Mouse (Mus musculus) hindbrain, embryonic 13.5 days (tissue): ENCODE measurements around the gene Sept12. TPM values are rescaled to one million over a fixed set of nuclear protein-coding genes. Genes with fewer than 3 reads are reported as not detected.

Experiments
- ATAC-seq: fragments of 200-750 bp; cut with Nextera tagmentation; 2 replicates; pipeline ENCODE4 v1.8.0; 2017; ENCODE audit warnings: moderate TSS enrichment; ENCODE audit not compliant: low FRiP score
- H3K27ac ChIP-seq: fragments of 300-500 bp; sonication (generic); 2 replicates; pipeline ENCODE4 v1.5.1; 2015; ENCODE audit warnings: inconsistent platforms, mild to moderate bottlenecking, moderate library complexity
- H3K27me3 ChIP-seq: fragments of 300-500 bp; sonication (generic); 2 replicates; pipeline ENCODE4 v1.6.1; 2015; ENCODE audit warnings: mild to moderate bottlenecking, inconsistent platforms
- H3K36me3 ChIP-seq: fragments of 300-500 bp; sonication (generic); 2 replicates; pipeline ENCODE4 v1.6.1; 2015; ENCODE audit warnings: mild to moderate bottlenecking, inconsistent platforms
- H3K4me1 ChIP-seq: fragments of 300-500 bp; sonication (generic); replicated peaks from 2 replicates; pipeline ENCODE4 v1.6.1; 2015; ENCODE audit warnings: inconsistent platforms
- H3K4me2 ChIP-seq: fragments of 300-500 bp; sonication (generic); 2 replicates; pipeline ENCODE4 v1.6.1; 2015; ENCODE audit warnings: inconsistent platforms, mild to moderate bottlenecking, moderate library complexity
- H3K4me3 ChIP-seq: fragments of 300-500 bp; sonication (generic); 2 replicates; pipeline ENCODE4 v1.5.1; 2015; ENCODE audit warnings: mild to moderate bottlenecking, inconsistent platforms
- H3K9ac ChIP-seq: fragments of 300-500 bp; sonication (generic); 2 replicates; pipeline ENCODE4 v1.6.1; 2015; ENCODE audit warnings: mild to moderate bottlenecking, inconsistent platforms
- H3K9me3 ChIP-seq: fragments of 300-500 bp; sonication (generic); 2 replicates; pipeline ENCODE4 v1.6.1; 2016; ENCODE audit warnings: inconsistent platforms
- WGBS: fragments of 180-500 bp; shearing (Covaris S2); methylation state at CpG from one replicate; pipeline ENCODE4 v1.1.7; 2015; 5-methylcytosine and 5-hydroxymethylcytosine counted together
- polyA plus RNA-seq: library from polyadenylated mRNA; unstranded; fragments of >200 nt; fragmentation: Nextera tagmentation; extraction: Ambion mirVana; gene quantifications from 2 replicates; pipeline ENCODE4 v1.2.1, GENCODE M21; 2015

The Sept12 gene
- polyA plus RNA-seq, 1 experiment from 2014 or later = not detected

DNA sequence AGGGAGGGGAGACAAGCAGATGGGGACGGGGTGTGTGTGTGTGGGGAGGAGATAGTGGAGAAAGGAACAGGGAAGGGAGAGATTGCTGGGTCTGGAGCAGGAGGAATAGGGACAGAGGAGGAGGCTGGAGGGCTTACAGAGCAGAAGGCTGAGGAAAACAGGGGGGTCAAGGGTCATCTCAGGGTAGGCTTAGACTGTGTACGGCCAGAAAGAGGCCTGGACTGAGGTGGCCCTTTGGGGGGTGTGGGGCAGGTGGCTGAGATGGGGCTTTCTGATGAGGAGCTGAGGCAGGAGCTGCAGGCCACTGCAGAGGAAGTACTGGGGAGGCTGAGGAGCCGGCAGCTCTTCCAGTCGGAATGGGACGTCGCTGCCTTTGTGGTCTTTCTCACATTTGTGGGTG, 9.8 kb upstream of the Sept12 start:
- H3K9ac ChIP-seq = no peak overlapping the region
- WGBS = 44% methylated on average over 6 of the region's 6 CpGs
- no peaks in the 10 kb centered on the region for H3K27me3 ChIP-seq
- ATAC-seq = no peak
- no peak overlapping the region for H3K4me2 ChIP-seq
- peaks cover 23% of the 10 kb centered on the region for H3K4me1 ChIP-seq
- H3K9me3 ChIP-seq = no peaks in the 10 kb centered on the region
- H3K36me3 ChIP-seq = peaks cover 24% of the 10 kb centered on the region
- H3K27ac ChIP-seq = no peak overlapping the region
- H3K4me3 ChIP-seq = no peak overlapping the region

- no peak within 1 kb of the TSS for H3K4me3 ChIP-seq
- no peak for ATAC-seq
- no peaks in the 10 kb centered on the region for H3K9me3 ChIP-seq
- H3K27ac ChIP-seq = no peak within 1 kb of the TSS
- H3K27me3 ChIP-seq = no peaks in the 10 kb centered on the region
- peaks cover 19% of the 10 kb centered on the region for H3K4me1 ChIP-seq
- H3K4me2 ChIP-seq = no peak within 1 kb of the TSS
- WGBS = 50% methylated on average over 5 of the region's 5 CpGs
- no peak within 1 kb of the TSS for H3K9ac ChIP-seq
- H3K36me3 ChIP-seq = peaks cover 24% of the 10 kb centered on the region
Observed at GRCm38 (mm10) chr16:5007067-5007466, 9.4 kb upstream of the Sept12 start, which contains the start of gene Smim22. Gene Smim22, plus strand, starts transcription at chr16:5007288.

DNA sequence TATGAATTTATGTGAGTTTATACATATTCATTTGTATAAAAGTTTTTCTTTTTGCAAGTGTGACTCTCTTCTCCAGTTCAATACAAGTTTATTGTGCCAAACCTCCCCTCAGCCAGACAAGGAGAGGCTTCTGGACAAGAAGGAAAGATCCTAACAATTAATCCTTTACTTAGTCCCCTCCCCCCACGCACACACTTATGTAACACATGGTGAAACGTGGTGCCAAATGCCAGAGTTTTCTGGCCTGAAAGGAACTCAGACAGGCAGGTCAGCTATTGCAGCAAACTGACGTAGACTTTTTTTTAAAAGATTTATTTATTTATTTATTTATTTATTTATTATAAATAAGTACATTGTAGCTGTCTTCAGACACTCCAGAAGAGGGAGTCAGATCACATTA, 3.0 kb upstream of the Sept12 start:
- WGBS = 76% methylated on average over 3 of the region's 3 CpGs
- ATAC-seq = no peak
- Histone ChIP-seq H3K27me3 (no peaks in the 10 kb centered on the region), H3K4me2 (no peak overlapping the region), H3K4me1 (no peaks in the 10 kb centered on the region), H3K9ac (no peak overlapping the region), H3K9me3 (no peaks in the 10 kb centered on the region), H3K4me3 (no peak overlapping the region), H3K36me3 (no peaks in the 10 kb centered on the region), H3K27ac (no peak overlapping the region)

DNA sequence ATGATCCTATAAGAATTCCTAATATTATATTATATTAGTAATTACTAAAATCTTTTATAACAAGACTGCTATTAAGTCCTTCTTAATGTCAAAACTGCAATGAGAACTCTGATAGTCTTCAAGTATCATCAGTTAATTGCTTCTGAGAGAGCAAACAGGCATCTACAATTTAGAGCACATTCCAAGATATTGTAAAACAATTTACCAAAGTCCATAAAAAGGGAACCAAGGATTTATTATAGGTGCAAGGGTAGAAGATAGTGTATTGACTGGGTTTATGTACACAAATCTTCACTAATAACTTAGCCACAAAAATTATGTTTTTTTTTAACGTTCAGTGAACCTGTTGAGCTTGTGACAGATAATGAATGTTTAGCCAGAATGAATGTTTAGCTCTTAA, 1.3 kb upstream of the Sept12 start:
- H3K9me3 ChIP-seq = no peaks in the 10 kb centered on the region
- H3K9ac ChIP-seq = no peak overlapping the region
- H3K4me3 ChIP-seq = no peak overlapping the region
- ATAC-seq = no peak
- no peak overlapping the region for H3K27ac ChIP-seq
- WGBS = 85% methylated on average over 1 of the region's 1 CpGs
- H3K4me2 ChIP-seq = no peak overlapping the region
- H3K4me1 ChIP-seq = no peaks in the 10 kb centered on the region
- no peaks in the 10 kb centered on the region for H3K27me3 ChIP-seq
- no peaks in the 10 kb centered on the region for H3K36me3 ChIP-seq

- Histone ChIP-seq H3K9me3 (no peaks in the 10 kb centered on the region), H3K27me3 (no peaks in the 10 kb centered on the region), H3K36me3 (no peaks in the 10 kb centered on the region), H3K9ac (no peak overlapping the region), H3K4me1 (no peaks in the 10 kb centered on the region), H3K4me3 (no peak overlapping the region), H3K27ac (no peak overlapping the region), H3K4me2 (no peak overlapping the region)
- WGBS = 88% methylated on average over 4 of the region's 4 CpGs
- no peak for ATAC-seq
Observed at GRCm38 (mm10) chr16:4993276-4993675, 4.4 kb downstream of the Sept12 start.

- Histone ChIP-seq H3K4me2 (no peak overlapping the region), H3K9me3 (no peaks in the 10 kb centered on the region), H3K4me3 (no peak overlapping the region), H3K4me1 (no peaks in the 10 kb centered on the region), H3K27me3 (no peaks in the 10 kb centered on the region), H3K36me3 (no peaks in the 10 kb centered on the region), H3K9ac (no peak overlapping the region), H3K27ac (no peak overlapping the region)
- ATAC-seq = no peak
- whole genome bisulfite sequencing = 94% methylated on average over 12 of the region's 12 CpGs
Observed at GRCm38 (mm10) chr16:4984717-4985116, 12.9 kb downstream of the Sept12 start.

- H3K4me2 ChIP-seq = no peak overlapping the region
- no peaks in the 10 kb centered on the region for H3K36me3 ChIP-seq
- H3K9ac ChIP-seq = no peak overlapping the region
- H3K9me3 ChIP-seq = no peaks in the 10 kb centered on the region
- no peaks in the 10 kb centered on the region for H3K4me1 ChIP-seq
- ATAC-seq = no peak
- no peaks in the 10 kb centered on the region for H3K27me3 ChIP-seq
- WGBS = 72% methylated on average over 4 of the region's 4 CpGs
- H3K27ac ChIP-seq = no peak overlapping the region
- no peak overlapping the region for H3K4me3 ChIP-seq
Observed at GRCm38 (mm10) chr16:4979755-4980380, 17.8 kb downstream of the Sept12 start.

- no peak overlapping the region for H3K4me3 ChIP-seq
- no peaks in the 10 kb centered on the region for H3K27me3 ChIP-seq
- no peak overlapping the region for H3K9ac ChIP-seq
- H3K27ac ChIP-seq = no peak overlapping the region
- no peaks in the 10 kb centered on the region for H3K36me3 ChIP-seq
- WGBS = 68% methylated on average over 5 of the region's 5 CpGs
- no peaks in the 10 kb centered on the region for H3K4me1 ChIP-seq
- no peak overlapping the region for H3K4me2 ChIP-seq
- no peaks in the 10 kb centered on the region for H3K9me3 ChIP-seq
- ATAC-seq = no peak
Observed at GRCm38 (mm10) chr16:4978275-4979051, 19.2 kb downstream of the Sept12 start.

DNA sequence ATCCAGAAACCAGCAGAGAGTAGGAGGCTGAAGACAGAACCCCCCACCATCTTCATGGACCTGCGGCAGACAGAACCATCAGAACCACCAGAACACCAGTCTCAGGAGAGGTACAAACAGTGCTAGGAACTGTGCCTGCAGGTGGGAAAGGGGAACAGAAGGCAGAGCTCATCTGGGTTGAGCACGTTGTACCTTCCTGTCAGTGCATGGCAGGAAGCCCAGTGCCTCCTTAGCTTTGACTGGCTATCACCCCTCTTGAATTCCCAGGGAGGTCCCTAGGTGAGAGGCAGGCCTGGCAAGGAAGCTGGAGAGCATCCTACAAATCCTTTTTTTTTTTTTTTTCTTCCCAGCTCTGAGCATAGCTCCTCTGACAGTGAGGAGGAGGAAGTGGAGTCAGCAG, 21.5 kb downstream of the Sept12 start:
- no peaks in the 10 kb centered on the region for H3K9me3 ChIP-seq
- H3K27me3 ChIP-seq = no peaks in the 10 kb centered on the region
- H3K9ac ChIP-seq = no peak overlapping the region
- no peak overlapping the region for H3K4me2 ChIP-seq
- no peak overlapping the region for H3K4me3 ChIP-seq
- peaks cover 10% of the 10 kb centered on the region for H3K36me3 ChIP-seq
- no peak for ATAC-seq
- H3K4me1 ChIP-seq = no peaks in the 10 kb centered on the region
- whole genome bisulfite sequencing = 82% methylated on average over 2 of the region's 2 CpGs
- H3K27ac ChIP-seq = no peak overlapping the region

GRCm38 (mm10) chr16:4974521-4974920, 23.1 kb downstream of the Sept12 start:
- Histone ChIP-seq H3K9me3 (no peaks in the 10 kb centered on the region), H3K4me3 (no peak overlapping the region), H3K4me2 (no peak overlapping the region), H3K36me3 (peaks cover 13% of the 10 kb centered on the region), H3K27ac (no peak overlapping the region), H3K4me1 (no peaks in the 10 kb centered on the region), H3K27me3 (no peaks in the 10 kb centered on the region), H3K9ac (no peak overlapping the region)
- WGBS = 84% methylated on average over 5 of the region's 5 CpGs
- ATAC-seq = no peak

DNA sequence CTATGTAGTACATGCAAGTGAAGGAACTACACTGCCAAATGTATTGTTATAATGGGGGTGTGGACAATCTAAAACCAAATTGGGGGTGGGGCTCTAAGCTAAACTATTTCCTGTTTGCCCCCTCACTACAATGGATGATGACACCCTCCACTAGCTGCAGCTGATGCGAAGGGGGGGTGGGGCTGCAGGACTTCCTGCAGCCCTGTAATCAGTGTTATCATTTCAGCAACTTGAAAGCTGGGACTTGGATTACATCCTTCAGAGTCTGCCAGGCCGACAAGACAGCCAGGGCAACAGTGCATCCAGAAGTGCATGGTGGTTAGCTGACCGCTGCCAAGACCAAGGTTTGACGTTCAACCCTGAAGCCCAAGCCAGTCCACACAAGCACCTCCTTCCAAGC, 26.0 kb downstream of the Sept12 start:
- ATAC-seq = no peak
- Histone ChIP-seq H3K9me3 (no peaks in the 10 kb centered on the region), H3K27ac (no peak overlapping the region), H3K9ac (no peak overlapping the region), H3K4me3 (no peak overlapping the region), H3K27me3 (no peaks in the 10 kb centered on the region), H3K4me2 (no peak overlapping the region), H3K4me1 (no peaks in the 10 kb centered on the region), H3K36me3 (peaks cover 28% of the 10 kb centered on the region)
- WGBS = 83% methylated on average over 4 of the region's 4 CpGs

DNA sequence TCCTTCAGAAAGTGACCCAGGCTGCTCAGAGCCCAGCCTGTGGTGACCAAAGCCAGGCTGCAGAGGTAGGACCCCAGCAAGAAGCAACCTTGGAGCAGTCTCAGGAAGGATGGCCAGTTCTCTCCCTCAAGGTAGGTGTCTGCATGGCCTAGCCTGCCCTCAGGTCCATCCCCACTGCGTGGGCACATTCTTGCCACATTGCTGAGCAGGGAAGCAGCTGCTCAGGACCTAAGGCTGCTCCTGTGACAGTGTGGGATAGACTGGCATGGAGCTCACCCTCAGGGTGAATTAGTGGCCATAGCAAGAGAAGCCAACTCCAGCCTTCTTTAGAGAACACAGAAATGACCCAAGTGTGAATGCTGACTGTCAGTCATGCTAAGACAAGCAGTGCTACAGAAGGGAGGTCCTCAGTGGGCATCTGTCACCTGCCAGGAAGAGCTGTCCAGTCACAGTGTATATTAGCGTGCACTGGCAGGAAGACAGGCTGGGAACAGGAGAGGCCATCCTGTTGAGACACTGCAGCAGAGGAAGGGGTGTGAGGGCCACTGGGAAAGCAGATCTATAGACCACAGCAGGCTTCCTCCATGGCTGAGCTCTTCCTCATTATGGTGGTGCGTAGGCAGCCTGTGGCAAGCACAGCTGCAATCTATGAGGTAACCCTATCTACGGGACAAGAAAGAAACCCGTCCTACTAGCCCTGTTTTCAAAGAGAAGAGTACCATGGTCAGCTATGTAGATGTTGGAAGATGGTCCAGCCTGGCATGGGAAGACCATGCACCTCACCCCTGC, 28.4 kb downstream of the Sept12 start:
- H3K9me3 ChIP-seq = no peaks in the 10 kb centered on the region
- H3K4me2 ChIP-seq = no peak overlapping the region
- H3K27ac ChIP-seq = no peak overlapping the region
- ATAC-seq = no peak
- H3K27me3 ChIP-seq = no peaks in the 10 kb centered on the region
- no peak overlapping the region for H3K4me3 ChIP-seq
- H3K4me1 ChIP-seq = peaks cover 9% of the 10 kb centered on the region
- no peak overlapping the region for H3K9ac ChIP-seq
- 92% methylated on average over 5 of the region's 5 CpGs for WGBS
- H3K36me3 ChIP-seq = peaks cover 28% of the 10 kb centered on the region
